Mouse (Mus musculus) B cell, adult 2 months (primary cell): ENCODE data around the gene Stim1.

ENCODE experiments used
- DNase-seq, 2 experiments: peaks; one replicate each; pipeline ENCODE4 v3.0.0; 2022

Gene Stim1

GRCm38 (mm10) chr7:102249896-102250630, 17.5 kb upstream of the Stim1 start:
- peak; percentile 84 for DNase-seq

DNA sequence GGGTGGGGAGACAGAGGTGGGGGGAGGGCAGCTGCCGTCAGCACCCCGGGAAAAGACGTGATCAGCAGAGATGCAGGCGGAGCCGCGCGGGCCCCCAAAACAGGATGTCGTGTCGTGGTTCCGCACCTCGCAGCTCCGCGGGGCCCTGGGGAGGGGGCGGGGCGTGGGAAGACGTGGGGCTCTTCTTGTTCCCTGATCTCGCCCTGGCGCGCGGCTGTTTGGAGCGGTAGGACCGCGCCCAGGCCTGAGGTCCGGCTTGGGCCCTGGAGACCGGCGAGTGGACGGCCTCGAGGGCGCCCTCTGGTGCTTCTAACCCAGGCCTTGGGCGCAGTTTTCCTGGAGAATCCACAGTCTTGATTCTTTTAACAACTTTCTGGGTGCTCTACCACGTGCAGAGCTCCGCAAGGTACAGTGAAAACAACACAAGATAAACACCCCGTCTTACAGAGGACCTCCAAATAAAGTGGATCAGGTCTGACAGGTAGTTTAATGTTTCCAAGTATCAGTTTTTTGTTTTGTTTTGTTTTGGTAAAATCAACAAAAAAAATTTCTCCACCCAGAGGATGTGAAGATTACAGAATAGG, 16.9 kb upstream of the Stim1 start:
- peak; percentile 94 to 95 for DNase-seq

DNA sequence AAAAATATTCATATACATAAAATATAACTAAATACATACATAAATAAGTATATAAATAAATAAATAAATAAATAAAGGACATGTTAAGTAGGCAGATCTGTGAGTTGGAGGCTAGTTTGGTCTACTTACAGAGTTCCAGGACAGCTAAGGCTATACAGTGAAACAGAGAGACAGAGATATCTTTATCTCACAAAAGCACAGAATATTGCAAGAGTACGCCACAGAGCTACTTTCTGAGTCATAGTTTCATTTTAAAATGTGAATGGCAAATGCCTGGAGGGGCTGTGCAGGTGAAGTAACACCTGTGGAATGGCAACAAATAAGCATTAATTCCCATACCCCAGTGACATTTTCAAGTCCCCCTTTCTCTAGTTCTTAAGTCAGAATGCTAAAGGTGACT, 14.0 kb upstream of the Stim1 start:
- DNase-seq: no peak

DNA sequence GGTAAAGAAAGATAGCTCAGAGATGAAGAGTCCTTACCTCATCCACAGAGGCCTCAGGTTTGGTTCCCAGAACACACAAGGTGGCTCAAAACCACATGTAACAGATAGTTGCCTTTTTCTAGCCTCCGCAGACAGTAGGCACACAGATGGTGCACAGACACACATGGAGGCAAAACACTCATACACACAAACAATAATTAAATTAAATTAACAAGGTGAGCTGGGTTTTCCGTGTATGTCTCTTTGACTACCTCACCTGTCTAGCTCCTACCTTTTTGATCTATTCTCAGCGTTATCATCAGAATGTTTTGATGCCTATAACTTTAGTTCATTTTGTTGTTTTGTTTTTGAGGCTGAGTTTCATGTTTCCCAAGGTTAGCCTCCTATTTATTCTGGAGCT, 11.7 kb upstream of the Stim1 start, which contains the start of gene Rhog:
Gene Rhog (minus strand): TSS at position 101 of the 400 bp plus-strand sequence.
- DNase-seq: no peak

- DNase-seq: no peak
These were observed 11.0 kb upstream of the Stim1 start for GRCm38 (mm10) chr7:102256636-102257035.

- peak; percentile 89 to 92 for DNase-seq
These were observed 9.4 kb upstream of the Stim1 start for GRCm38 (mm10) chr7:102258189-102258588.

GRCm38 (mm10) chr7:102258753-102259152, 8.9 kb upstream of the Stim1 start:
- DNase-seq: no peak

- no peak for DNase-seq
These were observed 7.7 kb upstream of the Stim1 start for GRCm38 (mm10) chr7:102259716-102260479.

- no peak for DNase-seq
These were observed 7.1 kb upstream of the Stim1 start for GRCm38 (mm10) chr7:102260518-102260917.

DNA sequence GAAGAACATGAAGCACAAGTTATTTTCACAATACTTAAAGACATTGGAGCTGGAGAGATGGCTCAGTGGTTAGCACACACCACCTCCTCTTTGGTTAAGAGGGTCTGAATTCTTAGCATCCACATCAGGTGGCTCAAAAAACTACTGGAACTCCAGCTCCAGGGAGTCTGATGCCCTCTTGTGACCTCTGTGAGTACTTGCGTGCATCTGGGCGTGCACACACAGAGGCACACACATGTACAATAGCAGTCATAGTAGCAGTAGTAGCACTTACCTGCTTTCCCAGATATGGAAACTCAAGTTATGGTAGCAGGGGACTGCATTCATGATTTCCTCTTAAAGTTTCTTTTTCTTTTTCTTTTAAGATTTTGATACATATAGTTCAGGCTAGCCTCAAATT, 4.6 kb upstream of the Stim1 start:
- no peak for DNase-seq

GRCm38 (mm10) chr7:102266021-102266400, 1.6 kb upstream of the Stim1 start:
- peak; percentile 52 to 53 for DNase-seq

- peak; percentile 86 to 90 for DNase-seq
These were observed 1.1 kb upstream of the Stim1 start for GRCm38 (mm10) chr7:102266401-102267042.

GRCm38 (mm10) chr7:102267113-102267579, 460 bp upstream of the Stim1 start:
- peak; percentile 94 to 96 for DNase-seq

GRCm38 (mm10) chr7:102268395-102268748, 766 bp downstream of the Stim1 start:
- peak in 1 of 2 experiments; percentile 32 for DNase-seq

DNA sequence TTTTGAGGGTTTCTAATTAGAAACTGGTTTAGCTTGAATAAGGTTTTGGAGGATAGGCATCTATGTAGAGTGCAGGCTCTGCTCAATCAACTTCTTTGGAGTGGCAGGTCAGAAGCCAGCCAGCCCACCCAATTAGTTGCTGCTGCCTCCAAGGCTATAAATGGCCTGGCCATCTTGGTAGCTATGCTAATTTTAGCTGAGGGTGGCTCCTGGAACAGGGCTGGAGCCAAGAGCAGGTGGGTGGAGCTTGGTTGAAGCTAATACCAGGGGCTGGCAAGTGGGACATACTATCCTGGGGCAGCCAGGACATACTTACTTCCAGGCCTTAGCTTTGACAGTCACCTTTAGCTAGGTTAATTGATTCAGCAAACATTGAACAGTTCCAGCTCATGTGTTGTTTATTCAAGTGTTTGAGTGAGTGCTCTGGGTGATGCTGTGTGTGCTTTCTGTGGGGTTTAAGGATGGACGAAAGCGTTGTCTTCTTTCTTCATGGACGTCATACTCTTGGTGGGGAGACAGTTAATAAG, 4.9 kb downstream of the Stim1 start:
- no peak for DNase-seq

GRCm38 (mm10) chr7:102281403-102281802, 13.8 kb downstream of the Stim1 start:
- no peak for DNase-seq

DNA sequence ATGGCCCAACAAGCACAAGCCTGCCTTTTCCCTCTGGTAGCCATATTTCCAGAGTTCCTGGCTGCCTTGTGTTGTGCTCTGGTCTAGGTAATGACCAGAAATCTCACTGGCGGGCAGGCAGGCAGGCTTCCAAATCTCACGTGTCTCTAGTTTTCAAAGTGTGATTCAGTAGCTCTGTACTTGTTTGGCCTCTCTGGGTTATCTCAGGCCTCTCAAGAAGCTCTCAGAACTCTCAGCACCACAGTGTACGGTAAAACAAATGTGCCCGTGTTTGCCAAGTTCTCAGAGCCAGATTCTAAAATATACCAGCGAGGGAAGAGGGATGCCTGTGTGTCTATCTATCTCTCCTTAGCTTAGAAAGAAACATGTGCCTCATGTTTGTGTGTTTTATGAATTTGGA, 14.7 kb downstream of the Stim1 start:
- no peak for DNase-seq

GRCm38 (mm10) chr7:102289466-102289865, 21.9 kb downstream of the Stim1 start:
- no peak for DNase-seq

DNA sequence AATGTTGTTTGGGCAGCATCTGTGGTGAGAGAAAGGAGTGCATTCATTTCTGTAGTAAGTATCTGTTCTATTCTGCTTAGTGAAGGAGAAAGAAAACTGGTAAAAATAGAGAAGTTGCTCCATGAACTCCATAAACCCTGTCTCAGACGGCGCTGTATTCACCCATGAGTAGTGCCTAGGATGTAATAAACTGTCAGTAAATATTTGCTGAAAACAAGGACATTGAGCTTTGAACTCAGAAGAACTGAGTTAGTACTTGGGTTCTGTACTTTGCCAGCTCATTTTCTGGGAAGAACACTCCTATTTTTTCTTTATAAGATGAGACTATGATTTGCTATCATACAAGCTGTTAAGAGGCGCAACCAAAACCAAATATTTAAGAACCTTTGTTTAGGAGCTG, 24.6 kb downstream of the Stim1 start:
- DNase-seq: no peak

DNA sequence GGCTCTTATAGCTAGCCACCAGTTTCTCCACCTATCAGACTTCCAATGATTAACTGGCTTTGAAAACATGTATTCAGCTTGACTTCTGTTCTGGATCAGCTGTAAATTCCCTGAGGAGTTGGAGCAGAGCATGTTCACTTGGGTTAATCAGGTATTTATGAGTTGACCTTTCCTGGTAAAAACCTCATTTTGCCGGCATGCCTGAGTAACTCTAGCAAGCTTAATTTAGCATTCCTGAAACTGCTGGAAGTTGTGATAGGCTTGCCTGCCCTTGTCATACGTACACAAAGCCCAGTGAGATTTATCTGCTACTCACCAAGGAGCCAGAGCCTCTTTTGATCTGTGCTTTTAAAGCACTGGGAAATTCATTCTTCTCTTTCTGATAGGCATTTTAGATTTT, 25.6 kb downstream of the Stim1 start:
- DNase-seq: no peak

GRCm38 (mm10) chr7:102300761-102301160, 33.2 kb downstream of the Stim1 start:
- DNase-seq: no peak

DNA sequence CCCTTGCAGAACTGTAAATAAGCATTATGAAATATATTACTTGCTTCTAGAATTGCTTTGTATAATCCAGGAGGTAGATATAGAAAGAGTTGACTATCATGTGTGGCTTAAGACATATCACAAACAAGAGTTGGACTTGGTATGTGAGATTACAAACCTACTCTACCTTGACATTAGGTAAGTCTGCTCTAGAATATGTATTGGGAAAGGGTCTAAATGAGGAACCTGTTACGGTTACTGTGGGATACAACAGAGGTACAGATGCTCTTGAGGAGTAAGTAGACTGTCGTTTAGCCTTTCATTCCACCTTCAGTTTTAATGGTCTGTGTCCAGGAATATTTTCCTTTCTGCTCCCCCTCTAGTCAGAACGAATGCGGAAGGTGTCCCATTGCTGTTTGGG, 34.9 kb downstream of the Stim1 start:
- DNase-seq: no peak

DNA sequence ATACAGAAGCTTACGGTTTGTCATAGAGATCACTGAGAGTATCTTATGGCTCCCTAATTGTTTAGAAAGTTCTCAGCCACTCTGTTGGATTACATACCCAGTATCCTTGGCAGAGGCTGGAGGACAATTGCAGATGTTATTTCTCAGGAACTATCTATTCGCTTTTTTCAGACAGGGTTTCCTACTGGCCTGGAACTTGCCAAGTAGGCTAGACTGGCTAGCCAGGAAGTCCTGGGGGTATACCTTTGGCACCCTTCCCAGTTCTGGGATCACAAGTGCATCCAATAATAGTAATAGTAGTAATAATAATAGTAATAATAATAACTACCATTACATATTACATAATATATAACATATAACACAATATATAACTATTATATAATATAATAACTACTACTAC, 38.0 kb downstream of the Stim1 start:
- DNase-seq: no peak
